Mouse (Mus musculus): ENCODE data around the gene Mmrn2. TPM values are rescaled to one million over a fixed set of nuclear protein-coding genes. Genes with fewer than 3 reads are reported as not detected.

Gene Mmrn2
- under 1 TPM; 0.15 to 0.24 TPM for total RNA-seq (2023)

DNA sequence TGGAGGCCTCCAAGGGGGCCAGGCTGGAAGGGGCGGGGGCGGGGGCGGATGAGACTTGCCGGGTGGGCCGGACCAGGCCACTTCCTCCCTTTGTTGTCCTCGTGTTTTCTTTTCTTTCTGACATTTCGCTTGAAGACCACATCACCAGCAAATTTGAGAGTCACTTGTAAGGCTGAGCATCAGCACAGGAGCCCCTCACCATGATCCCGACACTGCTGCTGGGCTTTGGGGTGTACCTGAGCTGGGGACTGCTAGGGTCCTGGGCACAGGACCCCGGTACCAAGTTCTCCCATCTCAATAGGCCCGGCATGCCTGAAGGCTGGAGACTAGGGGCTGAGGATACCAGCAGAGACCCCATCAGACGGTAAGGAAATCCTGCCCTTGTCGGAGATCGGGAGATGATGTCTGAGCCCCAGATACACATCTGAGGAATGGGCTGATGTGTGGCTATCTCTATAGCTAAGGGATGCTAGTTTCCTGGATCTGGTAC is at the start of gene Mmrn2:
TSS of gene Mmrn2 (plus strand) at position 51 of the 490 bp plus-strand sequence.

DNA sequence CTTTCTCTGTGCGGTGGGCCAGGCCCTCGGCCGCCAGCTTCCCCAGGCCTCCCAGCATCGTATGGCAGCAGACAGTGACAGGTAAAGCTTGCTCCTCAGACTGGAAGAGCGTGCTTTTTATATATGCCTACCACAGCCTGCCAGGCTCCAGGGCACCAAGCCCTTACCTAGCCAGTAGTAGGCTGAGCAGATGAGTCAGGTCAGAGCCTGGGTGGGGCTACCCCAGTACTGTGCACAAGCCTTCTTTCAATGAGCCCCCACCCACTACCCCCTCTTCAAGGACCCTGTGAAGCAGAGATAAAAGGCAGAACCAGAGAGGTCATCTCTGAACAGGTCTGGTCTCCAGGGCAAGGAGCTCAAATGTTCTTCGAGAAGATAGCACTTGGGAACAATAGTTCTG is 20.0 kb upstream of the Mmrn2 start, which contains the start of gene Fam25c:
TSS of gene Fam25c (minus strand) at position 133 of the 400 bp plus-strand sequence.

DNA sequence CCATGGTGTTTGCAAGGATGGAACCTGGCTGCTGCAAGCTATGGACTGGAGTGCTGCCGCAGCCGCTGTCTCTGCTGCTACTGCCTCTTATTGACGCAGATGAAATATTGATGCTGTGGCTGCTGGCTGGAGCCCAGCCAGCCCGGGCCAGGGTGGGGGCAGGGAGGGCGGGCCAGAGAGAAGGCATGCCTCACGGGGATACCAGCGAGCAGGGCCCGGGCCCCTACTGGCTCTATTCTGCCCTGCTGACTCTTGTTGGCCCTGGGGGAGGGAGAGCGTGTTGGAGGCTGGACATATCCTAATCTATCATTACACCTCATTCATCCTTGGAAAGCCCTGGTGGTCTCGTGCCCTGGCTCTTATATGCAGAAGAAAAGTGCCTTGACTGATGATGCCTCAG is 688 bp upstream of the Mmrn2 start, which contains the start of gene Sncg:
TSS of gene Sncg (minus strand) at position 213 of the 400 bp plus-strand sequence.

Other genes starting within 250 kb of the Mmrn2 start
- not detected for gene Npy4r, start 223.0 kb upstream of the Mmrn2 start, total RNA-seq (2023)
- gene Gprin2, start 173.8 kb upstream of the Mmrn2 start, total RNA-seq (2023): not detected
- not detected for gene Syt15, start 155.9 kb upstream of the Mmrn2 start, total RNA-seq (2023)
- 10 to 100 TPM in 1 of 2 experiments, 1 to 10 TPM in 1; 8.3 to 10.7 TPM for gene Shld2, start 65.0 kb upstream of the Mmrn2 start, total RNA-seq (2023)
- gene Glud1, start 64.7 kb upstream of the Mmrn2 start, total RNA-seq (2023): 100 to 1,000 TPM; 205 to 247 TPM
- not detected for gene Fam25c, start 20.0 kb upstream of the Mmrn2 start, total RNA-seq (2023)
- not detected for gene Sncg, start 676 bp upstream of the Mmrn2 start, total RNA-seq (2023)
- 10 to 100 TPM in 1 of 2 experiments, 1 to 10 TPM in 1; 9.8 to 17.8 TPM for gene Bmpr1a, start 127.9 kb downstream of the Mmrn2 start, total RNA-seq (2023)
- not detected for gene 9230112D13Rik, start 147.3 kb downstream of the Mmrn2 start, total RNA-seq (2023)
- under 1 TPM in 1 of 2 experiments, not detected in 1; 0.33 TPM for gene Ldb3, start 213.2 kb downstream of the Mmrn2 start, total RNA-seq (2023)
- not detected for gene Opn4, start 224.7 kb downstream of the Mmrn2 start, total RNA-seq (2023)